Mouse (Mus musculus): ENCODE measurements around the gene Mtus2.

GRCm38 (mm10) chr5:148272771-148273170 is 315.7 kb downstream of the Mtus2 start:
- no peak for TF ChIP-seq POLR2A (IDR thresholded peaks at IDR 0.05; ENCODE audit: low read depth, low read length)
- no peak for TF ChIP-seq CTCF (conservative IDR thresholded peaks at IDR 0.05; ENCODE audit: insufficient read depth, insufficient read length, low read depth, low read length)
